Mouse (Mus musculus): ENCODE data around the gene Nlrp10. TPM values are rescaled to one million over a fixed set of nuclear protein-coding genes. Genes with fewer than 3 reads are reported as not detected.

Gene Nlrp10
- polyA plus RNA-seq (2014; fragmentation: Nextera tagmentation; extraction: Ambion mirVana) = not detected in 2 replicates

DNA sequence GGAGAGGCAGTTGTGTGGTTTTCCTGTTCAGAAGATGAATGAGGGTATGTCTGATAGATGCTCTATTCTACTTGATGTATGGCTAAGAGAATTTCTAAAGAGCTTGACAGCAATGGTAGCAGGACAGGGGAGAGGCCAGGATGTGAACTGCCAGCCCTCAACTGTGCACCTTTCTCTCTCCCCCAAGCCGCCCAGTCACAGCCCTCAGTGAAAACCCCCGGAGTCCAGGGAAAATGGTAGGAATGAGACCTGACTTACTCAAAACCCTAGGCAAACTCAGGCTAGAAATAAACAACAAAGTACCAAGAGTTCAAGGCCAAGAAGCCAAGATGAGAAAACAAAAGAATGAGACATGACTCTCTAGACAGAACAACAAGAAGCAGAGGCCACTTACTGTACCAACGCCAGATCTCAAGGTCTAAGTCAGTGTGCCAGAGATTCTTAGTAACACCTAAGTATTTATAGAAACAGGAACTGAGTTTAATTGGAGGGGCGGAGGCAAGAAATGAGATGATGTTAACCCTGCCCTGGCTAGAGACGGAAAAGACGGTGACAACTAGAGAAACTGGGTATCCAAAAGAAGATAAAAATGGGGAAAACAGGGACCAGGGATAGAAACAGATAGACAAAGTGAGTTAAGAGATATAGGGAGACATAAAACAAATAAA lies at the start of gene Nlrp10:
Gene Nlrp10, minus strand, starts transcription at position 453 of the 668 bp plus-strand sequence.
- WGBS = 86% methylated on average over 6 of the region's 6 CpGs
- H3K27ac ChIP-seq (ENCODE audit: low read depth, low read length) = no peak within 1 kb of the TSS
- ATAC-seq (ENCODE audit: insufficient read depth, low FRiP score, low TSS enrichment) = no peak
- no peak for DNase-seq (ENCODE audit: low spot score)
- no peaks in the 10 kb centered on the region for H3K36me3 ChIP-seq (ENCODE audit: control insufficient read depth, insufficient read depth, low read length)
- H3K4me2 ChIP-seq (ENCODE audit: low read depth) = no peak within 1 kb of the TSS
- H3K9ac ChIP-seq (ENCODE audit: low read length) = no peak within 1 kb of the TSS
- H3K27me3 ChIP-seq (ENCODE audit: control insufficient read depth, insufficient read depth, low read length) = no peaks in the 10 kb centered on the region
- no peaks in the 10 kb centered on the region for H3K9me3 ChIP-seq (ENCODE audit: control insufficient read depth, low read length)
- no peak within 1 kb of the TSS for H3K4me3 ChIP-seq (ENCODE audit: low read depth, low read length)
- no peaks in the 10 kb centered on the region for H3K4me1 ChIP-seq (ENCODE audit: control insufficient read depth, insufficient read depth, low read length)

DNA sequence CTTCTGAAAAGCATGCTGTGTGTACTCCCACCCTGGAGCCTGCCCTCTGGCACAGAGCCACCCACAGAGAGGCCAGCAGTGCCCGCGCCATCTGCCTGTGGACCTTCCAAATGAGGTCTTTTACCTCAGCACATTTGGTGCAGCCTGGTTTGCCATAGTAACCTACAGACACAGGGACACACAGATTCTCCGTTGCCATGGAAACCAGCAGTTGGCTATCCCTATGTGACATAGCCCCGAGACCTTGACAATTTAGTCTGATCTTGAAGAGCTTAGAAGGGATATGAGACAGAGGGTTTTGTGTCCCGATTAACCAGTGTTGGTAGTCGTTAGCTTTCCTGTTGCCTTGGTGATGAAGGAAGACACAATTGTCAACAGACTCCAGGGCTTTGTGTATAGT lies 42.3 kb upstream of the Nlrp10 start:
- H3K27me3 ChIP-seq (ENCODE audit: control insufficient read depth, insufficient read depth, low read length) = no peaks in the 10 kb centered on the region
- 38% methylated on average over 6 of the region's 6 CpGs for WGBS
- ATAC-seq (ENCODE audit: insufficient read depth, low FRiP score, low TSS enrichment) (peak; percentile 84), DNase-seq (ENCODE audit: low spot score) (peak; percentile 60)
- no peaks in the 10 kb centered on the region for H3K4me1 ChIP-seq (ENCODE audit: control insufficient read depth, insufficient read depth, low read length)
- no peaks in the 10 kb centered on the region for H3K36me3 ChIP-seq (ENCODE audit: control insufficient read depth, insufficient read depth, low read length)
- no peak overlapping the region for H3K4me2 ChIP-seq (ENCODE audit: low read depth)
- no peak overlapping the region for H3K4me3 ChIP-seq (ENCODE audit: low read depth, low read length)
- H3K9me3 ChIP-seq (ENCODE audit: control insufficient read depth, low read length) = no peaks in the 10 kb centered on the region
- H3K27ac ChIP-seq (ENCODE audit: low read depth, low read length) = no peak overlapping the region
- H3K9ac ChIP-seq (ENCODE audit: low read length) = no peak overlapping the region

DNA sequence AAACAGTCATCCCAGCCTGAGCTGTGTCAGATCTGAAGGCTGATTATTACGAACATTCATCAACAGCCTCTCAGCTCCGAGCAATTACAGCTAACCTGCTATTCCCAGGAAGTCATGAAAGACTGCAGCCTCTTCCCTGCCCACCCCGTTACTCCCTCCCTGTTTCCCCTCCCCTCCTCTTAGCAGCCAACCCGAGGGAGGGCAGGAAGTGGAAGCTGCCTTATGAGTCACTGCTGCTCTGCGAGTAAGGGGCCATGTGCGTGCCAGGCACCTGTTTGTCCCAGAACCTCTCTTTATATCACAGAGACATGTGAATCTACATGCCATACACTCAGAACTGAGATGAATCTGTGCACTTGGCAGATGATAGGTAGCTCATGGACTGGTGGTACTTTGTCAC lies 38.2 kb upstream of the Nlrp10 start:
- no peaks in the 10 kb centered on the region for H3K27me3 ChIP-seq (ENCODE audit: control insufficient read depth, insufficient read depth, low read length)
- ATAC-seq (ENCODE audit: insufficient read depth, low FRiP score, low TSS enrichment) (no peak), DNase-seq (ENCODE audit: low spot score) (no peak)
- H3K4me3 ChIP-seq (ENCODE audit: low read depth, low read length) = no peak overlapping the region
- H3K9ac ChIP-seq (ENCODE audit: low read length) = no peak overlapping the region
- no peak overlapping the region for H3K4me2 ChIP-seq (ENCODE audit: low read depth)
- H3K9me3 ChIP-seq (ENCODE audit: control insufficient read depth, low read length) = no peaks in the 10 kb centered on the region
- no peak overlapping the region for H3K27ac ChIP-seq (ENCODE audit: low read depth, low read length)
- no peaks in the 10 kb centered on the region for H3K36me3 ChIP-seq (ENCODE audit: control insufficient read depth, insufficient read depth, low read length)
- no peaks in the 10 kb centered on the region for H3K4me1 ChIP-seq (ENCODE audit: control insufficient read depth, insufficient read depth, low read length)
- 38% methylated on average over 6 of the region's 6 CpGs for WGBS

DNA sequence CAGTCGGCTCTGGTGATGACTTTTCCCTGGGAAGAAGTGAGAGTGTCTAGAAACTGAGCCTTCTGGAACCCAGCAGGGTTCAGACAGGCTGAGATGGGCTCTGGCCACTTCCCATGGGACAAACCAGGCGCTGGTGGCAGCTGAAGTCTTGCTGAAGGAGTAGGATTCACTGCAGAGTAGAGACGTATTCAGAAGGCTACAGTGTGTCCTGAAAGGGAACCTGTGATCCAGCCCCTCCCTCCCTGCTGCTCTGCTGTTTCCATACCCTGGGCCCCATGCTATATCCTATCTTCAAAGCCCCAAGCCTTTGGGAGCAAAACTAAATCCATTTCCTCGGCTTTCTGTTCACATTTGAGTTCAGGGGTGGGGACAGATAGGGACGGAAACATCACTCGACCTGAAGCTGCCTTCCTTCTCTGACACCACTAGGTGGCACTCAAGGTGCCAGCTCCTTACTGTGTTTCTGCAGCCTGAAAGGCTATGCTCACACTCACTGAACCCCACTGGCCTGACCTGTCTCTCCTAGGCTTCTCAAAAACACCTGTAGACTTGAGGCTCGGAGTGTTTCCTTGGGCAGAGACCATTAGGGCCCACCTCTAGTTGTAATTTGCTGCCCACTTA lies 36.9 kb upstream of the Nlrp10 start:
- no peaks in the 10 kb centered on the region for H3K27me3 ChIP-seq (ENCODE audit: control insufficient read depth, insufficient read depth, low read length)

DNA sequence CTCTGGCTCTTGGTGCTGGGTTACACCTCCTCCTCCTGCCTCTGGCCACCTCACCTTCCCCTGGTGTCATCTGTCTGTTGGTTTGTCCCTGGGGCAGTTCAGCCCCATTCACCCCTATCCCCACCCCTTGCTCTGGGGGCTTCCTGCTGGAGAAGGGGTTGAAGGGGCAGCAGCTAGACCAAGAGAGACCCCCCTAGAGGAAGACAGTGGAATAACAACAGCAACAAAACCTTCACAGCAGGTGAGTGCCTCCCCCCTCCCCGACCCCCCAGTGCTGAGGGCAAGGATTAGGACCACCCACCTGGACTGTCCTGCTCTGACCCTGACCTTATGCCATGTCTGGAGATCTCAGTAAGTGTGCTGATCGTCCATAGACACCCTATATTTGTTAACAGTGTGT lies 36.0 kb upstream of the Nlrp10 start:
- Histone ChIP-seq H3K4me2 (ENCODE audit: low read depth) (no peak overlapping the region), H3K27me3 (ENCODE audit: control insufficient read depth, insufficient read depth, low read length) (no peaks in the 10 kb centered on the region), H3K9me3 (ENCODE audit: control insufficient read depth, low read length) (no peaks in the 10 kb centered on the region), H3K4me1 (ENCODE audit: control insufficient read depth, insufficient read depth, low read length) (no peaks in the 10 kb centered on the region), H3K4me3 (ENCODE audit: low read depth, low read length) (no peak overlapping the region), H3K9ac (ENCODE audit: low read length) (no peak overlapping the region), H3K27ac (ENCODE audit: low read depth, low read length) (no peak overlapping the region), H3K36me3 (ENCODE audit: control insufficient read depth, insufficient read depth, low read length) (no peaks in the 10 kb centered on the region)
- ATAC-seq (ENCODE audit: insufficient read depth, low FRiP score, low TSS enrichment) (no peak), DNase-seq (ENCODE audit: low spot score) (no peak)
- WGBS = 36% methylated on average over 2 of the region's 2 CpGs

More for the DNA sequence above, 36.9 kb upstream of the Nlrp10 start:
- Histone ChIP-seq H3K4me3 (ENCODE audit: low read depth, low read length) (no peak overlapping the region), H3K27ac (ENCODE audit: low read depth, low read length) (no peak overlapping the region), H3K36me3 (ENCODE audit: control insufficient read depth, insufficient read depth, low read length) (no peaks in the 10 kb centered on the region), H3K9ac (ENCODE audit: low read length) (no peak overlapping the region), H3K4me1 (ENCODE audit: control insufficient read depth, insufficient read depth, low read length) (no peaks in the 10 kb centered on the region), H3K4me2 (ENCODE audit: low read depth) (no peak overlapping the region), H3K9me3 (ENCODE audit: control insufficient read depth, low read length) (no peaks in the 10 kb centered on the region)
- WGBS = 39% methylated on average over 7 of the region's 7 CpGs
- peak; percentile 76 for ATAC-seq (ENCODE audit: insufficient read depth, low FRiP score, low TSS enrichment)
- peak; percentile 68 for DNase-seq (ENCODE audit: low spot score)

DNA sequence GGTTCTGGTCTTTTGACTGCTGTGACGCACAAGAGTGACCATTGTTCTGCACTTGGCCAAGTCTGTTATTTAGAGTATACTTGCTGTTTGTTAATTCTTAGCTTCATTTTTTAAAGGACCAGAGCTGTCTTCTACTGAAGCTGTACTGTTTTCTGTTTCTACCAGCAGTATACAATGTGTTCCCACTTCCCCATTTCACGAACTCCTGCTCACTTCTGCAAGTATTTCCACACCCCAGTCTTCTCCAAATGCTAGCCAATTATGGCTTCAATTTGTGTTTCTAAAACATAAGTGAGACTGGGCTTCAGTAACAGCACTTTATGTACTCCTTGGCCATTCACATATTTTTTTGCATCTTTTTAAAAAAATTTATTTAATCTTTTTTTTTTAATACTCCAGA lies 27.8 kb upstream of the Nlrp10 start:
- 79% methylated on average over 2 of the region's 2 CpGs for WGBS
- Histone ChIP-seq H3K4me3 (ENCODE audit: low read depth, low read length) (no peak overlapping the region), H3K9me3 (ENCODE audit: control insufficient read depth, low read length) (no peaks in the 10 kb centered on the region), H3K27ac (ENCODE audit: low read depth, low read length) (no peak overlapping the region), H3K27me3 (ENCODE audit: control insufficient read depth, insufficient read depth, low read length) (peaks cover 2% of the 10 kb centered on the region; the same call in 1 of the 2 replicates), H3K4me1 (ENCODE audit: control insufficient read depth, insufficient read depth, low read length) (no peaks in the 10 kb centered on the region), H3K9ac (ENCODE audit: low read length) (no peak overlapping the region), H3K4me2 (ENCODE audit: low read depth) (no peak overlapping the region), H3K36me3 (ENCODE audit: control insufficient read depth, insufficient read depth, low read length) (no peaks in the 10 kb centered on the region)
- ATAC-seq (ENCODE audit: insufficient read depth, low FRiP score, low TSS enrichment) (no peak), DNase-seq (ENCODE audit: low spot score) (no peak)

DNA sequence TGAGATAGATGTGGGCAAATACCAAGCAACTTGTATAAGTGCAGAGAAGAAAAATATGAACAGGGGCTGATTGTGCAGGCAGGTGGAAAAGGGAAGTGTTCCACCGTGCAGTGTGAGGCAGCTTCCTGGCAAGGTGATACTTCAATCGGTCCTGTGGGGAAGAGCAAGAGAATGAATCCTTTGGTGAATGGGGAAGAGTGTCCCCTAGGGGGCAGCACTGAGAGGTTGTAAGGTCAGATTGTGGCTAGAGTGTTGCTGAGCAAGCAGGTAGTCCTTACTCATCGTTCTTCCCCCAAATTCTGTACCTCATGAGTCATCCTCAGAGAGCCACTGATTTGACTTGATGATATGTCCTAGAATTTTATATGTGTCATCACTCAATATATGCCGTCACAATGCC lies 24.2 kb upstream of the Nlrp10 start:
- peaks cover 32% of the 10 kb centered on the region for H3K27me3 ChIP-seq (ENCODE audit: control insufficient read depth, insufficient read depth, low read length)
- no peak overlapping the region for H3K4me2 ChIP-seq (ENCODE audit: low read depth)
- WGBS = 61% methylated on average over 4 of the region's 4 CpGs
- H3K4me1 ChIP-seq (ENCODE audit: control insufficient read depth, insufficient read depth, low read length) = peaks cover 3% of the 10 kb centered on the region; the same call in 1 of the 2 replicates
- no peak for ATAC-seq (ENCODE audit: insufficient read depth, low FRiP score, low TSS enrichment)
- DNase-seq (ENCODE audit: low spot score) = no peak
- no peaks in the 10 kb centered on the region for H3K9me3 ChIP-seq (ENCODE audit: control insufficient read depth, low read length)
- no peak overlapping the region for H3K9ac ChIP-seq (ENCODE audit: low read length)
- H3K27ac ChIP-seq (ENCODE audit: low read depth, low read length) = no peak overlapping the region
- no peaks in the 10 kb centered on the region for H3K36me3 ChIP-seq (ENCODE audit: control insufficient read depth, insufficient read depth, low read length)
- no peak overlapping the region for H3K4me3 ChIP-seq (ENCODE audit: low read depth, low read length)

DNA sequence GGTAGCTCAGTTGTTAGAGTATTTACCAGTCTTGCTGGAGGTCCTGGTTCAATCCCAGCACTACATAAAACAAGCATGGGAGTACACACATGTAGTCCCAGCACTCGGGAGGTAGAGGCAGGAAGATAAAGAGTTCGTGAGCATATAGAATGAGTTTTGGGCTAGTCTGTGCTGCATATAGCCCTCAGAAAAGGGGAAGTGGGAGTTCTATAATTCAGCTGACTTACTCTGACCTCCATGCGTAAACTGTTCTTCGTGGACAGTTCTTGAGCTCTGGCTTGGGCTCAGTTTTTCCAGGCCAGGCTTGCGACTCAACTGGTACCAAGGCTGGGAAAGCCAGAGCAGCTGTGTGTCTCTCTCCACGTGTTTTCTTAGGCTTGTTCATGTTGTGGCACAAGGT lies 22.8 kb upstream of the Nlrp10 start:
- WGBS = 89% methylated on average over 6 of the region's 6 CpGs
- H3K4me3 ChIP-seq (ENCODE audit: low read depth, low read length) = no peak overlapping the region
- peaks cover 34% of the 10 kb centered on the region for H3K27me3 ChIP-seq (ENCODE audit: control insufficient read depth, insufficient read depth, low read length)

More for the DNA sequence above, 22.8 kb upstream of the Nlrp10 start:
- H3K36me3 ChIP-seq (ENCODE audit: control insufficient read depth, insufficient read depth, low read length) = no peaks in the 10 kb centered on the region
- H3K4me1 ChIP-seq (ENCODE audit: control insufficient read depth, insufficient read depth, low read length) = peaks cover 3% of the 10 kb centered on the region; the same call in 1 of the 2 replicates
- no peak overlapping the region for H3K27ac ChIP-seq (ENCODE audit: low read depth, low read length)
- DNase-seq (ENCODE audit: low spot score) (no peak), ATAC-seq (ENCODE audit: insufficient read depth, low FRiP score, low TSS enrichment) (no peak)
- no peak overlapping the region for H3K9ac ChIP-seq (ENCODE audit: low read length)
- no peak overlapping the region for H3K4me2 ChIP-seq (ENCODE audit: low read depth)
- H3K9me3 ChIP-seq (ENCODE audit: control insufficient read depth, low read length) = no peaks in the 10 kb centered on the region

Measured in neural tube, embryonic 11.5 days (tissue).